ENCODE assay signal across 24 mouse cellular contexts in the genomic region with DNA sequence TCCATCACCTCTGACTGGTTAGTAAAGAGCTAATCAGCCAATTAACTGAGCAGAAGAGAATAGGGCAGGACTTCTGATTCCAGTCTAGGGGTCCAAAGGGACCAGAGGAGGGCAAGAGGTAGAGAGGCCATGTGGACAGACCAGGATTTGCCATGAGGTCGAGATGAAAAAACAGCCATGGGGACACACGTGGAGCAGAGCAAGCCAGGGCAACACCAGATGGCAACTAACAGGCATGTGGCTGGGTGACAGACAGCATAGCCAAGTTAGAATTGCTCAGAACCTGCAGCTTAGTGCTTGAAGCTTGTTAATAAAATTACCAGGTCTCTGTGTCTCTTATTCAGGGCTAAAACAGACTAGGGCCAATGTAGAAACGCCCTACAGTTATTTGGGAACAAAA.
DNase-seq lines count a peak whose midpoint lies in the region; ATAC-seq and TF ChIP-seq lines count a peak whose summit lies in the region.
"Had no signal": no experiment of that assay in that cellular context is flagged by ENCODE, and none has a peak within 500 bp of the region (broad histone marks: within the 10 kb centered on the region; RNA-seq: fewer than 3 reads in every experiment).

No protein-coding gene starts in this region.

- DNase-seq in hindbrain, postnatal 0 days (ENCODE audit: low spot score) = peak; percentile 37
- DNase-seq in brain, embryonic 14.5 days (ENCODE audit: low read depth) = peak; percentile 43
- DNase-seq in cerebellum, adult 2 months = peak; percentile 69 to 81
- DNase-seq in cerebellum, postnatal 25 days = peak; percentile 71 to 75
- no peak for DNase-seq in heart, postnatal 25 days (ENCODE audit: low spot score)
- no peak for DNase-seq in gastrocnemius, postnatal 36 days
- DNase-seq: adrenal gland, adult 8-10 months; B cell, adult 2 months; gastrocnemius, postnatal 10 days; heart, adult 18-20 months; heart, postnatal 10 days; kidney, adult 11 months; layer of hippocampus, adult 9-11 months; thymus, adult 18-20 months had no signal

- no peak overlapping the region for H3K4me2 ChIP-seq in hindbrain, postnatal 0 days (ENCODE audit: low read depth, low read length)
- no peak overlapping the region for H3K4me2 ChIP-seq in hindbrain, embryonic 13.5 days
- H3K4me2 ChIP-seq: heart, embryonic 12.5 days; limb, embryonic 15.5 days; liver, embryonic 15.5 days had no signal

- TF ChIP-seq CTCF in hindbrain, postnatal 0 days (IDR thresholded peaks at IDR 0.05; ENCODE audit: low read depth) = no peak
- TF ChIP-seq CTCF in brain, embryonic 14.5 days (IDR thresholded peaks at IDR 0.05; ENCODE audit: borderline replicate concordance, extremely low read depth, insufficient read depth, insufficient read length) = no peak
- no peak; the same call in 1 of the 2 replicates for TF ChIP-seq CTCF in cerebellum, adult 2 months (IDR thresholded peaks at IDR 0.05; ENCODE audit: borderline replicate concordance, insufficient read depth, low read depth, low read length)

- WGBS in hindbrain, postnatal 0 days = 50% methylated on average over 3 of the region's 3 CpGs
- 61% methylated on average over 3 of the region's 3 CpGs for WGBS in hindbrain, embryonic 13.5 days
- 9% methylated on average over 3 of the region's 3 CpGs for WGBS in cerebellum, adult 2 months

- no peaks in the 10 kb centered on the region for H3K4me1 ChIP-seq in hindbrain, postnatal 0 days (ENCODE audit: insufficient read depth, low read length)
- no peaks in the 10 kb centered on the region for H3K4me1 ChIP-seq in hindbrain, embryonic 13.5 days (replicated peaks)
- peaks cover 15% of the 10 kb centered on the region for H3K4me1 ChIP-seq in cerebellum, adult 2 months (ENCODE audit: control insufficient read depth, insufficient read depth, low read length)
- H3K4me1 ChIP-seq: limb, embryonic 15.5 days; liver, embryonic 15.5 days had no signal

- H3K27me3 ChIP-seq in hindbrain, postnatal 0 days (ENCODE audit: insufficient read depth, low read length) = no peaks in the 10 kb centered on the region
- H3K27me3 ChIP-seq in hindbrain, embryonic 13.5 days = no peaks in the 10 kb centered on the region
- no peaks in the 10 kb centered on the region for H3K27me3 ChIP-seq in cerebellum, adult 2 months (ENCODE audit: control insufficient read depth, insufficient read depth, low read length)
- H3K27me3 ChIP-seq: CH12.LX; heart, embryonic 12.5 days; limb, embryonic 15.5 days; liver, embryonic 15.5 days had no signal

- intact Hi-C loops in heart, postnatal 25 days (cut with DNase I) = no loop called here
- intact Hi-C loops in gastrocnemius, postnatal 36 days (cut with DNase I) = no loop called here

- no peak overlapping the region for H3K4me3 ChIP-seq in hindbrain, postnatal 0 days (ENCODE audit: low read length)
- no peak overlapping the region for H3K4me3 ChIP-seq in hindbrain, embryonic 13.5 days
- H3K4me3 ChIP-seq in cerebellum, adult 2 months (replicated peaks; ENCODE audit: insufficient read depth, low read depth, low read length) = no peak overlapping the region
- H3K4me3 ChIP-seq: heart, embryonic 12.5 days; left cerebral cortex, adult 2 months; limb, embryonic 15.5 days; liver, embryonic 15.5 days had no signal

- no peak for ATAC-seq in hindbrain, postnatal 0 days
- no peak for ATAC-seq in hindbrain, embryonic 13.5 days (ENCODE audit: low FRiP score)
- ATAC-seq in granulocyte monocyte progenitor cell, adult 5-6 weeks (replicated peaks; ENCODE audit: poor library complexity, severe bottlenecking) = no peak
- ATAC-seq: midbrain, embryonic 16.5 days had no signal

- H3K9ac ChIP-seq in hindbrain, postnatal 0 days (replicated peaks; ENCODE audit: low read length) = no peak overlapping the region
- no peak overlapping the region for H3K9ac ChIP-seq in hindbrain, embryonic 13.5 days
- H3K9ac ChIP-seq: heart, embryonic 12.5 days; limb, embryonic 15.5 days; liver, embryonic 15.5 days had no signal

- TF ChIP-seq POLR2A in brain, embryonic 14.5 days (IDR thresholded peaks at IDR 0.05; ENCODE audit: borderline replicate concordance, extremely low read depth, insufficient read depth, insufficient read length, poor library complexity, severe bottlenecking) = no peak
- no peak for TF ChIP-seq POLR2A in cerebellum, adult 2 months (IDR thresholded peaks at IDR 0.05; ENCODE audit: borderline replicate concordance, insufficient read depth, low read length)

- peaks cover 9% of the 10 kb centered on the region; the same call in 1 of the 2 replicates for H3K36me3 ChIP-seq in hindbrain, postnatal 0 days (ENCODE audit: insufficient read depth, low read length)
- peaks cover 24% of the 10 kb centered on the region for H3K36me3 ChIP-seq in hindbrain, embryonic 13.5 days

- H3K9me3 ChIP-seq in hindbrain, postnatal 0 days (ENCODE audit: low read length) = no peaks in the 10 kb centered on the region
- H3K9me3 ChIP-seq in hindbrain, embryonic 13.5 days = no peaks in the 10 kb centered on the region
- H3K9me3 ChIP-seq: G1E; heart, embryonic 12.5 days; limb, embryonic 15.5 days; liver, embryonic 15.5 days had no signal

- H3K27ac ChIP-seq in hindbrain, postnatal 0 days = no peak overlapping the region
- H3K27ac ChIP-seq in hindbrain, embryonic 13.5 days = no peak overlapping the region
- no peak overlapping the region for H3K27ac ChIP-seq in cerebellum, adult 2 months (ENCODE audit: insufficient read depth, low read length)
- H3K27ac ChIP-seq: left cerebral cortex, adult 2 months; limb, embryonic 15.5 days; liver, embryonic 15.5 days; macrophage had no signal

Comparison
In these comparisons a context has a peak if more than half of its experiments do, and no peak if none do; other contexts are left out.
1. DNase-seq: peak in hindbrain, postnatal 0 days (single experiment), brain, embryonic 14.5 days (single experiment), cerebellum, adult 2 months (2 of 2) and cerebellum, postnatal 25 days (2 of 2); none in heart, postnatal 25 days (single experiment) and gastrocnemius, postnatal 36 days (0 of 2).